Mouse (Mus musculus) stomach, postnatal 0 days (tissue): Measurements from ENCODE around the gene Ralgapb. TPM values are rescaled to one million over a fixed set of nuclear protein-coding genes. Genes with fewer than 3 reads are reported as not detected.

Experiments used
- ATAC-seq: fragments of 200-750 bp; cut with Nextera tagmentation; 2 replicates; pipeline ENCODE4 v1.8.0; 2017; ENCODE audit not compliant: low FRiP score, low TSS enrichment
- DNase-seq: peaks from one replicate; pipeline ENCODE4 v3.0.0-alpha.2; 2016; ENCODE audit warnings: low spot score
- H3K27ac ChIP-seq: fragments of 300-500 bp; sonication (generic); replicated peaks from 2 replicates; pipeline ENCODE4 v1.5.1; 2014; ENCODE audit warnings: mild to moderate bottlenecking, control low read depth
- H3K27me3 ChIP-seq: fragments of 300-500 bp; sonication (generic); 2 replicates; pipeline ENCODE4 v1.6.1; 2014; ENCODE audit warnings: low read length; ENCODE audit not compliant: control insufficient read depth, insufficient read depth
- H3K36me3 ChIP-seq: fragments of 300-500 bp; sonication (generic); 2 replicates; pipeline ENCODE4 v1.6.1; 2014; ENCODE audit warnings: low read length, mixed read lengths; ENCODE audit not compliant: control insufficient read depth, insufficient read depth
- H3K4me1 ChIP-seq: fragments of 300-500 bp; sonication (generic); replicated peaks from 2 replicates; pipeline ENCODE4 v1.6.1; 2014; ENCODE audit warnings: antibody characterized with exemption; ENCODE audit not compliant: control insufficient read depth, insufficient read depth
- H3K4me2 ChIP-seq: fragments of 300-500 bp; sonication (generic); replicated peaks from 2 replicates; pipeline ENCODE4 v1.6.1; 2014; ENCODE audit warnings: low read depth, mild to moderate bottlenecking, control low read depth, moderate library complexity
- H3K4me3 ChIP-seq: fragments of 300-500 bp; sonication (generic); 2 replicates; pipeline ENCODE4 v1.5.1; 2014; ENCODE audit warnings: low read depth, low read length, control low read depth
- H3K9ac ChIP-seq: fragments of 300-500 bp; sonication (generic); 2 replicates; pipeline ENCODE4 v1.6.1; 2014; ENCODE audit warnings: mild to moderate bottlenecking, low read length, control low read depth, mixed read lengths
- H3K9me3 ChIP-seq: fragments of 300-500 bp; sonication (generic); 2 replicates; pipeline ENCODE4 v1.6.1; 2016; ENCODE audit warnings: low read length; ENCODE audit not compliant: control insufficient read depth
- CTCF ChIP-seq: IDR thresholded peaks from 2 replicates; pipeline ENCODE4 v1.5.1; 2016; ENCODE audit warnings: antibody characterized with exemption, low read depth, mild to moderate bottlenecking, moderate library complexity
- EP300 ChIP-seq: optimal IDR thresholded peaks from 2 replicates; pipeline ENCODE3; 2016; ENCODE audit warnings: antibody characterized with exemption
- WGBS: fragments of 180-500 bp; shearing (Covaris S2); extraction: QIAGEN DNeasy Blood & Tissue Kit; methylation state at CpG from one replicate; pipeline ENCODE4 v1.1.7; 2014; 5-methylcytosine and 5-hydroxymethylcytosine counted together
- polyA plus RNA-seq: library from polyadenylated mRNA; unstranded; fragments of >200 nt; fragmentation: Nextera tagmentation; extraction: Ambion mirVana; gene quantifications from 2 replicates; pipeline ENCODE4 v1.2.1, GENCODE M21; 2015

Gene Ralgapb
- polyA plus RNA-seq, 1 experiment from 2014 or later, result 11.4 TPM

GRCm38 (mm10) chr2:158413240-158413639, 3.6 kb downstream of the Ralgapb start:
- Histone ChIP-seq H3K4me2 (no peak overlapping the region), H3K9ac (no peak overlapping the region), H3K27ac (no peak overlapping the region), H3K9me3 (no peaks in the 10 kb centered on the region), H3K27me3 (no peaks in the 10 kb centered on the region), H3K36me3 (no peaks in the 10 kb centered on the region), H3K4me1 (0 out of 2 replicates have a peak, but pooled peaks cover 5% of the 10 kb centered on the region), H3K4me3 (no peak overlapping the region)
- 64% methylated on average over 2 of the region's 2 CpGs for WGBS
- DNase-seq, result no peak
- ATAC-seq, result no peak
- TF ChIP-seq EP300 (no peak), CTCF (no peak)

DNA sequence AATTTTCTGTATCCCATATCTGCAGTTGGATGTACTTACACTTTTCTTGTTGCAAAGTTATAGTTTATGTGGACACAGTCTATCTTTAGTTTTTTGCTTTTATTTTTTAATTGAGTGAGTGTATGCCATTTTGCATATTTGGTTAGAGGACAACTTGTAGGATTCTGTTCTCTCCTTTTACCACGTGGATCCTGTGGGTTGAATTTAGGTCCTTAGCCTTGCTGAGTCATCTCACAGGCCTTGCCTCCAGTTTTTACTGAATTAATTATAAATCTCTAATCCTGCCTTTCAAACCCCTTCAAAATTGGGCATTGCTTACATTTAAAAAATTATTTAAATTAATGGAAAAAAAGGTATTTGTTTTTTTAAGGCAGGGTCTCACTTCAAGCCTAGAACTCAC, 6.2 kb downstream of the Ralgapb start:
- 65% methylated on average over 1 of the region's 1 CpGs for WGBS
- no peaks in the 10 kb centered on the region for H3K9me3 ChIP-seq
- no peak for ATAC-seq
- no peak overlapping the region for H3K27ac ChIP-seq
- H3K4me3 ChIP-seq, result no peak overlapping the region
- no peaks in the 10 kb centered on the region for H3K36me3 ChIP-seq
- no peak overlapping the region for H3K4me2 ChIP-seq
- no peak for DNase-seq
- TF ChIP-seq CTCF (no peak), EP300 (no peak)
- no peak overlapping the region for H3K9ac ChIP-seq
- H3K27me3 ChIP-seq, result no peaks in the 10 kb centered on the region
- H3K4me1 ChIP-seq, result 0 out of 2 replicates have a peak, but pooled peaks cover under 1% of the 10 kb centered on the region

- H3K27me3 ChIP-seq, result no peaks in the 10 kb centered on the region
- 73% methylated on average over 1 of the region's 1 CpGs for WGBS
- no peak overlapping the region for H3K9ac ChIP-seq
- ATAC-seq (no peak), DNase-seq (no peak)
- H3K27ac ChIP-seq, result no peak overlapping the region
- H3K4me3 ChIP-seq, result no peak overlapping the region
- H3K4me1 ChIP-seq, result no peaks in the 10 kb centered on the region
- no peak overlapping the region for H3K4me2 ChIP-seq
- no peaks in the 10 kb centered on the region for H3K9me3 ChIP-seq
- no peak for TF ChIP-seq CTCF
- TF ChIP-seq EP300, result no peak
- peaks cover 3% of the 10 kb centered on the region; the same call in 1 of the 2 replicates for H3K36me3 ChIP-seq
Observed at GRCm38 (mm10) chr2:158418663-158419062, 9.0 kb downstream of the Ralgapb start.

DNA sequence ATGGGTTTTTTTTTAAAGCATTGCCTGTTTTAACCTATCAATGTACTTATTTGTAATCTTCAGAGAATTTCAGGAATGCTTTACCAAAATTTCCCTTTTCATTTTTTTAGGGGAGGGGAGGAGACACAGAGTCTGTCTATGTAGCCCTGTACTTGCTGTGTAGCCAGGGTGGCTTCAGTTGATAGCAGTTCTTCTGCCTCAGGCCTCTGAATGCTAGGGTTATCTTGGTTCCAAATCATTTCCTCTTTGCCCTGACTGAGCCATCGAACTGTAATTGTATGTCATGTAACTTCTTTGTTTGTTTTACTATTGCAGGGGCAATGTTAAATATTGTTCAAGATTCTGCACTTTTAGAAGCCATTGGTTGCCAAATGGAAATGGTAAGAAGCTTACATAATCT, 36.2 kb downstream of the Ralgapb start:
- Histone ChIP-seq H3K9ac (no peak overlapping the region), H3K4me2 (no peak overlapping the region), H3K4me3 (no peak overlapping the region), H3K4me1 (no peaks in the 10 kb centered on the region), H3K9me3 (no peaks in the 10 kb centered on the region), H3K36me3 (peaks cover 18% of the 10 kb centered on the region; the same call in 1 of the 2 replicates), H3K27me3 (no peaks in the 10 kb centered on the region), H3K27ac (no peak overlapping the region)
- ATAC-seq, result no peak
- 50% methylated on average over 1 of the region's 1 CpGs for WGBS
- no peak for TF ChIP-seq CTCF
- no peak for TF ChIP-seq EP300
- DNase-seq, result no peak

DNA sequence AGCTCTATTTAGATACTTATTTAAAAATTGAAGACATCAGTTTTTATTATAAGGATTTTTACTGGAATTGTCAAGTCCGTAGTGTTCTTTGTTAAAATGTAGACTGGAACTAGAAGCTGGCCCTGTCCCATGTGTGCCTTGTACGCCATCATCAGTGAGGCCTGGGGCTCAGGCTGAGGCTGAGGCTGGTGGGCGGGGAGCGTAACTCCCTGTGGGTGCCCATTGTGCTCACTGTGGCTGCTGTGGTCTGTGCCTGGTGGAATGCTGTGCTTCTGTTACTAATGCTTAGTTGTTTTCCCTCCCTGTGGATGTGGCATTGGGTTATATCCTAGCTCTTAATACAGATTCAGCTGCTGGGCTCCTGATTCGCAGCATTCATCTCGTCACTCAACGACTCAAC, 40.2 kb downstream of the Ralgapb start:
- no peak overlapping the region for H3K4me3 ChIP-seq
- H3K9me3 ChIP-seq, result no peaks in the 10 kb centered on the region
- H3K36me3 ChIP-seq, result peaks cover 12% of the 10 kb centered on the region; the same call in 1 of the 2 replicates
- 94% methylated on average over 7 of the region's 7 CpGs for WGBS
- no peak overlapping the region for H3K4me2 ChIP-seq
- H3K9ac ChIP-seq, result no peak overlapping the region
- no peaks in the 10 kb centered on the region for H3K4me1 ChIP-seq
- no peaks in the 10 kb centered on the region for H3K27me3 ChIP-seq
- no peak for DNase-seq
- ATAC-seq, result no peak
- TF ChIP-seq CTCF (no peak), EP300 (no peak)
- no peak overlapping the region for H3K27ac ChIP-seq

GRCm38 (mm10) chr2:158456451-158456850, 46.8 kb downstream of the Ralgapb start:
- Histone ChIP-seq H3K4me3 (no peak overlapping the region), H3K27me3 (no peaks in the 10 kb centered on the region), H3K4me1 (no peaks in the 10 kb centered on the region), H3K9ac (no peak overlapping the region), H3K27ac (no peak overlapping the region), H3K4me2 (no peak overlapping the region), H3K36me3 (peaks cover 18% of the 10 kb centered on the region), H3K9me3 (no peaks in the 10 kb centered on the region)
- no peak for DNase-seq
- 88% methylated on average over 4 of the region's 4 CpGs for WGBS
- TF ChIP-seq EP300, result no peak
- TF ChIP-seq CTCF, result no peak
- no peak for ATAC-seq
